Mouse (Mus musculus) embryonic fibroblast, embryonic 13.5 days (primary cell): ENCODE results near the gene Gm42742. TPM values are rescaled to one million over a fixed set of nuclear protein-coding genes. Genes with fewer than 3 reads are reported as not detected.

Source experiments
- H3K27ac ChIP-seq: 2 replicates; pipeline ENCODE4 v1.5.1; 2012; ENCODE audit warnings: low read length, control low read depth, inconsistent platforms; ENCODE audit not compliant: insufficient read depth
- H3K4me1 ChIP-seq: 2 replicates; pipeline ENCODE4 v1.6.1; 2011; ENCODE audit warnings: low read length; ENCODE audit not compliant: control insufficient read depth, insufficient read depth
- H3K4me3 ChIP-seq: 2 replicates; pipeline ENCODE4 v1.5.1; 2011; ENCODE audit warnings: mild to moderate bottlenecking, control low read depth, low read length; ENCODE audit not compliant: insufficient read depth
- CTCF ChIP-seq: IDR thresholded peaks from 2 replicates; pipeline ENCODE4 v1.5.1; 2011; ENCODE audit warnings: mild to moderate bottlenecking, control low read depth, low read length, moderate library complexity, borderline replicate concordance; ENCODE audit not compliant: insufficient read depth
- POLR2A ChIP-seq: IDR thresholded peaks from 2 replicates; pipeline ENCODE4 v1.6.1; 2011; ENCODE audit warnings: low read depth, mild to moderate bottlenecking, control low read depth, low read length, moderate library complexity
- polyA plus RNA-seq: library from polyadenylated mRNA; stranded (reverse); fragments of >200 nt; gene quantifications from 2 replicates; pipeline ENCODE4 v1.2.4, GENCODE M21; 2011; ENCODE audit warnings: low read depth; ENCODE audit not compliant: missing spikeins, insufficient read length

Gene Gm42742
- polyA plus RNA-seq, 1 experiment, result 15.7 TPM

DNA sequence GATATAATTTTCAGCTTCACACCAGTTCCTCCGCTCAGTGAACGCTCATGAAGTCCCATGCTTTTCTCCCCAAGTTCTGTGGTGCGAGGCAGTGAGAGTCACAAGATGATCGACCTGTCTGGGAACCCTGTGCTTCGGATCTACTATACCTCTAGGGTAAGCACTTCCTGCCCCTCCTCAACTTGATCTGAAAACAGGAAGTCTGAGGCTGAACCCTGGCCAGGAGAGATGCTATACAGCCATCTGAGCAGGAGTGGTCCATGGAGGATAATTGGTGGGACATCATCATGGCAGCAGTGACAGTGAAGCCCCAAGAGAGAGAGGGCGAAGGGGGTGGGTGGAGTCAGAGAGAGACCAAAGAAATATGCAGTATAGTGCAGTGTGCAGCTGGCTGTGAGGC is 42.1 kb downstream of the Gm42742 start:
- no peaks in the 10 kb centered on the region for H3K4me1 ChIP-seq
- TF ChIP-seq CTCF, result no peak
- no peak for TF ChIP-seq POLR2A
- H3K27ac ChIP-seq, result no peak overlapping the region
- no peak overlapping the region for H3K4me3 ChIP-seq

DNA sequence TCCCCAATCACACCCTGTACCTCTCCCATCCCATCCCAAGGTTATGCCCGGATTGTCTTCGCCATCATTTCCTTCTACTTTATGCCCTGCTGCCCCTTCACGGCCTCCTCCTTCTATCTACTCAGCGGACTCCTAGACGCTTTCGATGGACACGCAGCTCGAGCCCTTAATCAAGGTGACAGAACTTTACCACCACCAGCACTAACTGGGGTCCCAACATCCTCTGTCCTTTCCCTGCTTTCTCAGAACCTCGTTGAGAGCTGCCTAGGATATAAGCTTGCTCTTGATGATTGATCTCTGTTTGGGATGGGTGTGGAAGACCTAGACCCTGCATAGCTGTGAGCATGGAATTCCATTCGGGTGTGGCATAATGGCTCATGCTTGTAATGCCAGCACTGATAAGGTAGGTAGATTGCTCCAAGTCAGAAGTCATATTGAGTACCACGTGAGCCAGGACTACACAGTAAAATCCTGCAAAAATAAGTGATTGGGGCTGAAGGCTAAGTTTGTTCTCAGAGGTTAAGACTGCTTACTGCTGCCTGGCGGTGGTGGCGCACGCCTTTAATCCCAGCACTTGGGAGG is 43.9 kb downstream of the Gm42742 start:
- TF ChIP-seq POLR2A (0 out of 2 replicates have a peak, but pooled peaks have one; percentile 10), CTCF (no peak)
- Histone ChIP-seq H3K4me3 (peak overlapping the region; percentile 98), H3K27ac (0 out of 2 replicates have a peak overlapping the region, but pooled peaks have one; percentile 24), H3K4me1 (no peaks in the 10 kb centered on the region)

DNA sequence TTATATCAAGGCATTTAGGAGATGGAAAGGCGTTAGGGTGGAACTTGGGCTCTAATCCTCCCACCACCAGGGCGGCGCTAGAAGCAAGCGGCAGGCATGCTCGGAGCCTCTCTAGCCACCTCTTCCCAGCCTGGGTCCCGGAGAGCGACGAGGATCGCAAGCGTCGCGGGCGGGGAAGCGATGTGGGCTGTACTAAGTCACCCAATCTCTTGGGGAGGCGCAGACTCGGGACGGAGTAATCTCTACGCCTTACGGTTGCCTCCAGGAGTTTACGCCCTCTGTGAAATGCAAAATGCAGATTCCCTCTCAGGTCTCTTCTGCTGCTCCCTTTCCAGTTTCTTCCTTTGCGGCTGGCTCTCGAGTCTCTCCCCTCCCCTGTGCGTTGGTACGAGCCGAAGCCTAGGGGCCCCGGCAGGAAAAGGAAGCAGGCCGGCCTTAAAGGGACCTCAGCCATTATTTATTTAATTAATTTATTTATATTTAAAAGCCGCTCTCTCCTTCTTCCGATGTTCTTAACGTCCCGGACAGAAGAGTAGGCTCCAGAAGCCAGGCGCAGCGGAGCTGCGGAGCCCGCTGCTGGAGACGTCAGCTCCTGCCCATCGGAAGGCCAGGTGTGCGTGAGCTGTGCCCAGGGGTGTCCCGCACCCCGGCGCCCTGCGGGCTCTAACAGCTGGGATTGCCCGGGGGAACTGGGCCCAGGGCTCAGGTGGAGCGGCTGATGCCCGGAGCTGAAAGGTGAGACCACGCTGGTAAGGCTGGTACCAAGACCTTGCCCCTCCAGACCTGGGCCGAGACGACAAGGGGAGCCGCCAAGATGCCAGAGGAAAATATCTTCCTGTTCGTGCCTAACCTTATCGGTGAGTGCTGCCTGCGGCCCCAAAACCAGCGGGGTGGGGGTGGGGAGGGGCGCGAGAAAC is 44.7 kb downstream of the Gm42742 start, which contains the start of gene Cdiptos:
Gene Cdiptos, minus strand, starts transcription at position 149 of the 917 bp plus-strand sequence.
- Histone ChIP-seq H3K4me3 (peak within 1 kb of the TSS; percentile 98), H3K27ac (peak within 1 kb of the TSS; percentile 97), H3K4me1 (no peaks in the 10 kb centered on the region)
- TF ChIP-seq CTCF, result peak; percentile 84
- TF ChIP-seq POLR2A, result 0 out of 2 replicates have a peak, but pooled peaks have one; percentile 12

DNA sequence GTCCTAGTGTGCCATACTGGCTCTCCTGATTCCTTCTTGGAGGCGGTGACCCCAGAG is 45.2 kb downstream of the Gm42742 start, which contains the start of gene Cdipt:
Gene Cdipt, plus strand, starts transcription at position 22 of the 57 bp plus-strand sequence.
- Histone ChIP-seq H3K27ac (peak within 1 kb of the TSS; percentile 97), H3K4me3 (peak within 1 kb of the TSS; percentile 98), H3K4me1 (no peaks in the 10 kb centered on the region)
- TF ChIP-seq CTCF (no peak), POLR2A (no peak; the same call in 1 of the 2 replicates)

DNA sequence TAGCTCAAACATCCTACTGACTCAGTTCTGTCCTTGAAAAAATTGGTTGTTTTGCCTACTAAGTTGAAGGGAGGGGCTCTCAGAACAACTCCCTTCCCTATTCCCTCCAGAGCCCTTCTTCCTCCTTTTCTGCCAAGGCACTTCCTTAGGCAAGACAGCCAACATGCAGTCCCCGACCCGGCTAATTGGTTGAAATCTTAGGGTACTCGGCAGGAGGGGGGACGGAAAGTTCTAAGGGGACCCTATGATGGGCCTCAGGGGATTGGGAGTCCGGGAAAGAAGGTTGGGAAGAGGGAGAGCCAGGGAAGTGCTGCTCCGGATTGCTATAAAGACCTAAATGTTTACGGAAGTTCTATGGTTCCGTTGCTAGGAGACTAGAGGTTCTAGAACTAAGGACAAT is 45.4 kb downstream of the Gm42742 start:
- Histone ChIP-seq H3K4me3 (no peak overlapping the region), H3K4me1 (no peaks in the 10 kb centered on the region), H3K27ac (no peak overlapping the region)
- TF ChIP-seq POLR2A (no peak), CTCF (no peak)

DNA sequence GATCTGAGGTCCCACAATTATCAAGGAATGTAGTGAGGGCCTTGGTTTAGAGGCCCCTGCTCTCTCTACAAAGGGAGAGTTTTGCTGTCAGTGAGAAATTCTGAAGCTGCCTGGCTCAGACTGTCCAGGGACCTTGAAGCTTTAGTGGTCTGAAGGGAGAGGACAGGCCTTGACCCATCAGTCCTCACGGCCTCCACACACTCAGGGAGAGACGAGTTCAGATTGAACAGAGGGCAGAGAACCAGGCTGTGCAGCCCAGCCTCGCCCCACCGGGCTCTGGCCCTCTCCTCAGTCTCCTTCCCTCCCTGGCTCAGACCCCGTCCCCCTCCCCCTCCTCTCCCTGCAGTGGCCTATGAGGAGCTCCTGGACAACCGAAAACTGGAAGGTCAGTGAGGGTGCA is 53.5 kb downstream of the Gm42742 start:
- Histone ChIP-seq H3K4me1 (no peaks in the 10 kb centered on the region), H3K4me3 (no peak overlapping the region), H3K27ac (no peak overlapping the region)
- TF ChIP-seq POLR2A (no peak), CTCF (no peak)

DNA sequence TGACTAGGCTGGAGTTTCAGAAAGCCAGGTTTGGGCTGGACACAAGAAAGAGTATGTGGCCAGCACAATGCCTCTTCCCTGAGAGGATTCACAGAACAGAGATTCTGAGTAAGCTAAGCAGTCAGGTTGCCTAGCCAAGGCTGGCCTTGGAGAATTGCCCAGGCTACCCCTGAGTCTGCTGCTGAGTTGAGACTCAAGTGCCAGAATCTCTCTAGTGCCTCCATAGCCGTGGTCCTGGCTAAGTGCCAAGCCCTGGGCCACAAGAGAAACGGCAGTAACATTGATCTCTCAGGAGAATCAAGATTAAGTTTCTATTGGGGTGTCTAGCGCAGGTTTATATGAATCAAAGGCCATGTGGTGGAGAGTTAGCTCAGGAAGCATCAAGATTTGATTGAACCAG is 55.3 kb downstream of the Gm42742 start:
- Histone ChIP-seq H3K27ac (no peak overlapping the region), H3K4me3 (no peak overlapping the region), H3K4me1 (no peaks in the 10 kb centered on the region)
- TF ChIP-seq POLR2A (no peak), CTCF (no peak)

Other genes starting within 250 kb of the Gm42742 start
- gene Ypel3, start 244.1 kb downstream of the Gm42742 start, polyA plus RNA-seq, result 58.8 and 62.2 TPM in 2 replicates
- 0.49 TPM in 1 of 2 replicates, not detected in the other for gene Tbx6, start 239.6 kb downstream of the Gm42742 start, polyA plus RNA-seq
- 106 and 118 TPM in 2 replicates for gene Ppp4c, start 228.6 kb downstream of the Gm42742 start, polyA plus RNA-seq
- 0.37 and 1.2 TPM in 2 replicates for gene Fam57b, start 223.4 kb downstream of the Gm42742 start, polyA plus RNA-seq
- gene 4930451I11Rik, start 189.5 kb downstream of the Gm42742 start, polyA plus RNA-seq, result not detected in 2 replicates
- not detected in 2 replicates for gene Doc2a, start 173.7 kb downstream of the Gm42742 start, polyA plus RNA-seq
- 20.5 and 40.2 TPM in 2 replicates for gene Hirip3, start 159.1 kb downstream of the Gm42742 start, polyA plus RNA-seq
- 54.0 and 63.0 TPM in 2 replicates for gene Ino80e, start 158.7 kb downstream of the Gm42742 start, polyA plus RNA-seq
- 42.0 and 45.4 TPM in 2 replicates for gene Taok2, start 136.4 kb downstream of the Gm42742 start, polyA plus RNA-seq
- 30.7 and 33.6 TPM in 2 replicates for gene Tmem219, start 98.2 kb downstream of the Gm42742 start, polyA plus RNA-seq
- gene Kctd13, start 92.2 kb downstream of the Gm42742 start, polyA plus RNA-seq, result 9.0 and 9.1 TPM in 2 replicates
- gene Asphd1, start 71.5 kb downstream of the Gm42742 start, polyA plus RNA-seq, result 0.30 TPM in 1 of 2 replicates, not detected in the other
- gene Sez6l2, start 70.5 kb downstream of the Gm42742 start, polyA plus RNA-seq, result not detected in 2 replicates
- gene Cdipt, start 45.2 kb downstream of the Gm42742 start, polyA plus RNA-seq, result 134 and 139 TPM in 2 replicates
- 1.7 TPM in 1 of 2 replicates, not detected in the other for gene Cdiptos, start 45.0 kb downstream of the Gm42742 start, polyA plus RNA-seq
- gene Mvp, start 6.5 kb downstream of the Gm42742 start, polyA plus RNA-seq, result 32.2 and 47.6 TPM in 2 replicates
- 21.7 and 25.6 TPM in 2 replicates for gene Pagr1b, start 4.6 kb downstream of the Gm42742 start, polyA plus RNA-seq
- gene Pagr1a, start 3.7 kb downstream of the Gm42742 start, polyA plus RNA-seq, result 14.0 and 14.3 TPM in 2 replicates
- 3.1 and 15.3 TPM in 2 replicates for gene Prrt2, start 114 bp upstream of the Gm42742 start, polyA plus RNA-seq
- 86.9 and 127 TPM in 2 replicates for gene Maz, start 5.9 kb upstream of the Gm42742 start, polyA plus RNA-seq
- 22.5 and 37.4 TPM in 2 replicates for gene Kif22, start 21.4 kb upstream of the Gm42742 start, polyA plus RNA-seq
- gene Zg16, start 66.2 kb upstream of the Gm42742 start, polyA plus RNA-seq, result not detected in 2 replicates
- 0.42 and 1.1 TPM in 2 replicates for gene AI467606, start 70.3 kb upstream of the Gm42742 start, polyA plus RNA-seq
- gene Qprt, start 101.1 kb upstream of the Gm42742 start, polyA plus RNA-seq, result 0.25 TPM in 1 of 2 replicates, not detected in the other
- gene Spn, start 116.7 kb upstream of the Gm42742 start, polyA plus RNA-seq, result not detected in 2 replicates
- gene Cd2bp2, start 175.0 kb upstream of the Gm42742 start, polyA plus RNA-seq, result 66.3 and 74.3 TPM in 2 replicates
- gene Tbc1d10b, start 187.4 kb upstream of the Gm42742 start, polyA plus RNA-seq, result 37.0 and 37.5 TPM in 2 replicates
- 1.4 and 1.7 TPM in 2 replicates for gene Mylpf, start 187.8 kb upstream of the Gm42742 start, polyA plus RNA-seq
- 11.0 and 12.4 TPM in 2 replicates for gene Zfp553, start 212.0 kb upstream of the Gm42742 start, polyA plus RNA-seq
- 3.9 and 4.2 TPM in 2 replicates for gene Sept1, start 212.0 kb upstream of the Gm42742 start, polyA plus RNA-seq
- gene Zfp771, start 223.2 kb upstream of the Gm42742 start, polyA plus RNA-seq, result 21.3 and 24.3 TPM in 2 replicates
- gene Dctpp1, start 239.6 kb upstream of the Gm42742 start, polyA plus RNA-seq, result 29.0 and 30.6 TPM in 2 replicates